Mouse (Mus musculus) heart, adult 18-20 months (tissue): ENCODE results near the gene Slc22a23. TPM values are rescaled to one million over a fixed set of nuclear protein-coding genes. Genes with fewer than 3 reads are reported as not detected.

Source experiments
- DNase-seq, 2 experiments: peaks; one replicate each; pipeline ENCODE4 v3.0.0; 2021 to 2022; ENCODE audit warnings: mixed read lengths in 1 of 2
- total RNA-seq, 2 experiments: library from RNA; stranded (reverse); gene quantifications; 2 replicates each; pipeline ENCODE4 v1.2.3; 2021

The Slc22a23 gene
- total RNA-seq, 2 experiments from 2014 or later = 10.3 to 13.7 TPM

DNA sequence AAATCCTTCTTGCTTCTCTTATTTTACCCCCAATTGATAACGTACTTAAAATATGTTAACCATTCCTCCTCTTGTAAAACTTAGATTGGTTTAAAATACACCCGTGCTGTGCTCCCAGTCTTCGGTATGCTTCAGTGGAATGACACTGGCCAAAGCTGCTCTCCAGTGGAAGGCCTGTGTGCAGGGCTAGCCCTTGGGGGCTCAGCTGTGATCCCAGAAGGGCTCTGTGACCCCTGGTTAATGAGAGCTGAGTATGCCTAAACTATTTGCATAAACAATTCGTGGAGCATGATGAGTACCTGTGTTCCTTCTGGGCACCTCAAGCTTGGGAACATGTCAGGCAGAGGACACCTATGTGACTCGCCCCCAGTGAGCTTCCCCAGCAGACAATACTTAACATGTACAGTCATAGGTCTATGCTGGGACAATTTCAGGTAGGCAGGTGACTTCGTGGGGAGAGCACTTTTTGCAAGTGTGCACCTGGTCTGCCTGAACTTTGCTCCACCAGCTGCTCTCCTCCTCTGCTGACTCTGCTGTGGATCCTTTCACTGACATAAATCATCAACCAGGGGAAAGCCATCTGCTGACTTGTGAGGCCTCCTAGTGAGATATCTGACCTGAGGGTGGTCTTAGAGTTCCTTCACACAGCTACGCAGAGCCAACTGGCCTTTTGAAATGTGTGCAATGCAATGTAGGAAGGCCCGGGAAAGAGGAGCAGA lies 77.9 kb downstream of the Slc22a23 start:
- no peak for DNase-seq

DNA sequence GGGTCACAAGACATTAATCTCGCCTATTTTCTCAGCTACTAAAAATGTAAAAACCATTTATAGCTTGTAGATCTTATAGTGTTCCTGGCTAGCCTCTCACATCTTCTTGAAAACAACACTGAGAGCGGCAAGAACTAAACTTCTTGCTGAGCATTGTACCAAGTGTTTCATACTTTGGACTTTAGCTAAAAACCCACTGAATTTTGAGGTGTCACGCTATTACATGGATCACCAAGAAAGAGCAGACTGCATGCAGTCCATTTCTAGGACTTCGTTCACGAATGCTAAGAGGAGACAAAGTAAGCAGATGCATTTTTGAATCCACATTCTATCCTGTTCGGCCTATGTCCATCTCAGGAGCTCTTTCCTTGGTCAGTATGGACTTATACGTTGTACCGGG lies 78.9 kb downstream of the Slc22a23 start:
- no peak for DNase-seq

DNA sequence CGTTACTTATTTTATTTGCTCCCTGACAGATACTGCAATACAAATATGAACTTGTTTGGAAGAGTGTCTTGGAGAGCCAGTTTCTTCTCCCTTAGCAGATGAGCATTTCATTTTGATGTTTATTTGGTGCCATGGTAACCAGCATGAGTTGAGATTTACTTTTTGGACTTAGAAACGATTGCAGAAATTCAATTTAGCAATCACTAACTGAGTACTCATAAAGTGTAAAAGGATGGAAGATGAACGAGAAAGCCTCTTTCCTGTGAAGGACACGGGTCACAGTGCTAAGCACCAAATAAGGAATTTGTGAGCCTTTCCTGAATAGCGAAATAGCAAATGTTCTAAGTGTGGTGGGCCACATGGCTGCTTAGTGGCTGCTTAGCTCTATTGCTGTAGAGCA lies 79.4 kb downstream of the Slc22a23 start:
- DNase-seq = no peak

DNA sequence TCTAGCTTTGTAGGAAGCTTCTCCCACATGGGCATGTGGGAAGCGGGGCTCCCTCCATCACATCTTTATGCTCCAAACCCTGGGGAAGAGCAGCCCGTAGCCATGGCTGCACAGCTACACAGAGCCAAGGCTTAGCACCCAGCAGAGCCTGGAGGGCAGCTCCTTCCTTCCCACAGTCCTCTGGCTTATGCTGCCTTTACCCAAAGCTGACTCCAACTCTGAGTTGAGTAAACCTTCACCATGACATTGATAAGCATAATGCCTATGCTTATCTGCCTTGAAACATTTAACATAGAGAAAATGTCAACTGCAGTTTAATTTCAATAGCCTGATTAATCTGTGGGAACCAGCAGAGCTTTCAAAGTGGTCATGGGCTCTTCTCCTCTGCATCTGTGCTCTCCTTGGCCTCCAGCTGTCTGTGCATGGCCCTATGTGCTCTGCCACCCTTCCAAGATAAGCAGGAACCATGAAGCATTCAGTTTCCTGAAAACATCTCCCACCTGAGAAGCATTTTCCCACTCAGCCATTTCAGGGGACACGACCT lies 79.9 kb downstream of the Slc22a23 start:
- no peak for DNase-seq

DNA sequence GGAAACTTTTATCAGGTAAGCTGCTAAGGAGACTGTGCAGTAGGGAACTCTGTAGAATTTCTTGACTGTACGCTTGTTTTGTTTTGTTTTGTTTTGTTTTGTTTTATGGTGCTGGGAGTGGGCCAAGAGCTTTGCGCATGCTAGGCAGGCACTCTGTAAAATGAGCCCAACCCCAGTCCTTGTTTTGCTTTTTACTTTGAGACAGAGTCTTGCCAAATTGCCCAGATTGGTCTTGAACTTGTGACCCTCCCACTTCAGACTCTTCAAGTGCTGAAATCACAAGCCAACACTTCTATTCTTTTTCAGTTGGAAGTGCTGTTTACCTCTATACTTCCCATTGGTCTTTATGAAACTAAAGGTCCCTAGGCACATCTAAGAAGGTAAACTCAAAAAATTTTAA lies 80.5 kb downstream of the Slc22a23 start:
- DNase-seq = no peak

DNA sequence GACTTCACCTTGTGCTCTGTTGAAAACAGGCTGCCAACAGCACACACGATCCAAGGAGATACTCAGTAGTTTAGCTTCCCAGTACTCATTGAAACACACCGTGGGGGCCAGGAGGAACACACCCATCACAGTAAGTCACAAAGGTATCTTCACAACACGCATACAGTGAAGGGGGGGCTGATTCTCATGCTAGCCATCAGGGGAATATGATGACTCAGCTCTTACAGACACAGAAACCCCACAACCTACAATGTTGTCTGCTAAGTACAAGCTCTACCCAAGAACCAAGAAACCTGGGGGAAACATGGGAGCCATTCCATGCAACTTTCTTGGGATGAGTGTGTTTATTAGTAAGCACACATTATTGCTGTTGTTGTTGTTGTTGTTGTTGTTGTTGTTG lies 86.2 kb downstream of the Slc22a23 start:
- DNase-seq = no peak

DNA sequence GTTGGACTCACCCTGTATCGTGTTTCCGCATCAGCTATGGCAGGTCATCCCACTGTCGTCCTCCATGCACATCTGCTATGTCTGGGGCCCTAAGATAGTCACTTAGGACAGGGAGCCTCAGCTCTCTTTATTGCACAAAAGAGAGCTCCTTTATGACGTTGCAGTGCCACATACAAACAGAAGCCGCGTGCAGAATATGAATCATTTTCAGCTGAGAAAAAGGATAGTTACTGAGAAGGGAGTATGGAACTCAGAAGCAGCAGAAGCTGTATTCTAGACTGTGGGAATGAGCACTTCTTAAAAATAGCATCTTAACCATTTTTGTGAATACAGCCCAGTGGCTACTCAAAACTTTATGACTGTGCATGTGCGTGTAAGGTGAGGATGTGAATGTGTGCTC lies 87.8 kb downstream of the Slc22a23 start:
- no peak for DNase-seq

DNA sequence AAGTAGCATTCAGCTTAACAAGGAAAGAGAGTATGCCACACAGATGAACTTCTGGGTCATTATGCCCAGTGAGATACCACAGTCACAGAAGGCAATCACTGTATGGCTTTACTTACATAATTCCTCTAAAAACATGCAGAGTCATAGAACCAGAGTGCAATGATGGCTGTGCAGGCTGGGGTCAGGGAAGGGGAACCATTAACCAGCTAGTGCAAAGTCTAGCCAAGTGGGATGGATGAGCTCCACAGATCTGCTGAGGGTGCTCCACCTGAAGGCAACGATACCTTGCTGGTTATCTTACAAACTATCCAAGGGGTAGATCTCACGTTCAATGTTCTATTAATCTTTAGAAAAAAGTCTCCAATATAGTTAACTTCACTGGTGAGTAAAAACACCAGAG lies 88.3 kb downstream of the Slc22a23 start:
- DNase-seq = no peak

DNA sequence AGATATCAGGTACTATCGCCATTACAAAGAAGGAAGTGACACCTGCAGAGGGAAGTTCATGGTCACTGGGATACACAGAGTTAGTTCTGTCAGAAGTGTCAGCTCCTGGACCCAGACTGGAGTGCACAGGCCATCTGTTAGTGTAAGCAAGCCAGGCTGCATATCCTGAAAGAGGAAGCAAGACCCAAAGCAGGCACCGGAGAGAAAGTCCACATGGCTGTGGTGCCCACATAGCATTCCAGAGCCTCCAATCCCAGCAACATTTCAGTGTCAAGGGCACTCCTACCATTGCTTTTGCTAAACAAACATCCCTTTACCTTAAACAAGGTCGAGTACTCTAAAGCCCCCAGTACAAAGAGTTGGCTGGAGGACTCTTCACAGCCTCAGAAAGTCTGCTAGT lies 89.7 kb downstream of the Slc22a23 start:
- DNase-seq = peak; percentile 19 to 35

DNA sequence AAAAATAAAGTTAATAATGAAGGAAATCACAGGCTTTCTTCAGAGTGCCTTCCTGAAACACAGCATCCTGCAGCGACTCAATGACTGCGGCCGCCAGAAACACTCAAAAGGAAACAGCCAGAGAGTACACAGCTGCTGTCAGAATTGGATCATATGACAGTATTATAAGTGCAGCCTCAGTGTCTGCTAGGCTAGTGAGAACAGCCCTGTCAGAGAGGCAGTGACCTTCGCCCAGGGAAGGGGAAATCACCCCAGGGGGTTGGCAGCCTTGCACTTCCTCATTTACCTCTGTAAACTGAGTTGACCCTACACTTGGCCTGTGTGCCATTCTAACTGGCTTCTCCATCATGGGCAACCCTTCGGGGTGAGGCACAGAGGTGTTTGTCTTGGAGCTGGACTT lies 90.3 kb downstream of the Slc22a23 start:
- peak; percentile 49 to 73 for DNase-seq

DNA sequence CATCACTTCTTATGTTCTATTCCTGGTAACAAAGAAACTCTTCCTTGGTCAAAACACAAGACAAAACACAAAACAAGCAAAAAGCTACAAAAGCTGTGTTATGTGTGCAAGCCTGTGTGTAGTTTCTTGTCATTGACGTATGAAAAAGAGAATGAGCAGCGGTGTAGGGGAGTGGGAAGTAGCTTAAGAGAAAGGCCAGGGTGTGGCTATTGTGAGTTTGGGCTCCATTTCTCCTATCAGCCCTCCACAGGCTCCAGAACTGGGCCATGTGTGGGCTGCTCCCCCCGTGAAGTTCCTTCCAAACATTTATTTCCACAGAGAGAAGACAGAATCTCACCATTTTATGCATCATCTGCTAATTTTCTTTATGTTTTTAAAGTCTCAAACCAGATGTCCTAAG lies 91.2 kb downstream of the Slc22a23 start:
- no peak for DNase-seq

DNA sequence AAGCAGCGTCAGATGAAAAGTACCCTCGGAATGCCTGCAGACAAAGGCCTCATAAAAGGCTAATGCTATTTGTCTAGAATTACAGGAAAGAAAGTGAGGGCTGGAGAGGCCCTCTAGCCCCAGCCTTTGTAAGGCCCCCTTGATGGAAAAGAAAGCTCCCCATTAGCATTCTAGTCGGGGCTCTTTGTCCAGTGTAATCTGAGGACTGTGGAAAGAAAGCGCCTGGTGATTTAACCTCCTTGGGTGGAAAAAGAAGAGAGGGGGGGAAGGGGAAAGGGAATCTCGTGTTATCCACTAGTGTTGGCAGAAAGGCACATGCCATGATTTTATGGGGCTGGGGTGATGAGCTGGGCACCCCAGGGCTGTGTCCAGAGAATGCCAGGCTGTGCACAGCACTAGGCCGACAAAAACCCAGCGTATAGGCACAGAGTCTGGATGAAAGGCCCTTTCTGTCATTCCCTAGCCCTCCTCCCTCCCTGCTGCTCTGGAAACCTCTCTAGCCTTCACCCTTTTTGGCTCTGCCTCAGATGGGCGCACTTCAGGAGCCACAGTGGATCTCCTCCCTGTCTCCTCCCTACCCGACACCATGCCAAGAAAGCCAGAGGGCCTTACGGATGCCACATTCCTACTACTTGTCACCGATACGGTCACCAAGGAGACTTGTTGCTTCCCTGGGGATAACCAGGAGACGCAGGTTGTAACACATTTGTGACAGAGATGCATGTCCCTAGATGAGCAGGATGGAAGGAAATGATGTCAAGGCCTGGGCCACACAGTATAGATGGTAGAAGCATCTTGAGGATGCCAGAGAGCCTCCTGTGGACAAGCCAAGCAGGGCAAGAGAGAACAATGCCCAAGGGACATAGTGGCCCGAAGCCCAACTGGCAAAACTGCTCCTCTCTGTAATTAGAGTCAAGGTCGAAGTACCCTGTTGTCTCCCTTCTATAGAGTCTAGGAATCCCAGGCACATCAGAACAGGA lies 95.8 kb downstream of the Slc22a23 start:
- DNase-seq = peak in 1 of 2 experiments; percentile 27

DNA sequence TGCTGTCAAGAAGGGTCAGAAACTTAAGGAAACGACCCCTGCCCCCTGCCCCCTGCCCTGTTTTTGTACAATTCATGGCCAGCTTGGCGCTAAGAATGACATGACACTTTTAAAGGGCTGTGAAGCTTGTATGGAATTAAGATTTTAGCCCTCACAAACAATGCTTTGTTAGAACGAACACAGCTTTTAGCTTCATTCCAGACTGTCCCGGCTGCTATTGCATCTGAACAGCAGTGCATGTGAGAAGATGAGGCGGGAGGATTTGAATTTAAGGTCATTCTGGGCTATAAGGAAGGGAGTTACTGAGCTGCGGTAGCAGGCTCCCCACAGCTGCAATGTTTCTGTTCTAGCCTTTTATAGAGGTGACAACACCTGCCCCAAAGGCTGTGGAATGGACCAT lies 96.9 kb downstream of the Slc22a23 start:
- no peak for DNase-seq

DNA sequence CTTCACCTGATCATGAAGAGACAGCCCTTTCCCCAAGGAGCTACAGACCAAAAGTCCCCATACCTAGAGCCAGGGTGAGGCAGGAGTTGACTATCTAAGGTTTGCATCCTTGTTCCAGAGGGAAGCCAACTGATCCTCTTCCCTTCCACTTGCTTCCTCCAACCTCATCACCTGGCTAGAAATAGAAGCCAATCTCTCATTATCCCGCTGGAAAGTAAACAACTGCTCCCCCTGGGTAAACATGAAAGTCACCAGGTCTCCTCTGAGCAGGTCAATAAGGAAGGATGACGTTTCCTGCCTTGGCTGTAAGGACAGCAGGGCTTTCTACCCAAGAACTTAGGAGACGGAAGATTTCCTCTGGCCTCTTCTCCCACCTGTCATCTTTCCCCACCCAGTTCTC lies 98.2 kb downstream of the Slc22a23 start:
- no peak for DNase-seq

DNA sequence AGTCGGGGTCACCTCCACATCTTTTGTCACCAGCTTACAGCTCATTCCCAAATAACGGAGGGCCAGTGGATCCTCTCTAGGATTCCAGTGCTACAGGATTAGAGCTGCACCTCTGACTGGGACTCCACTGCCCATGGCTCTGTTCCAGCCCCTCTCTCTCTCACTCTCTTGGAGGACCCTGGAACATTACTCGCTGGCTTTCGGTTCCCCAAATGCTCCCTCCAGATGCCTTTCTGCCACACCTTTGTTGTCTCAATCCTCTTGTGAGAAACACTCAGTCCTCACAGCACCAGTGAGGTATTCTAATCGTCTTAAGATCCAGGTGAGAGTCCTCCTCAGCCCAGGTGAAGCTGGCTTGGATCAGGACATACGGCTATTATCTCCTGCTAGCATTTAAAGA lies 99.8 kb downstream of the Slc22a23 start:
- no peak for DNase-seq

DNA sequence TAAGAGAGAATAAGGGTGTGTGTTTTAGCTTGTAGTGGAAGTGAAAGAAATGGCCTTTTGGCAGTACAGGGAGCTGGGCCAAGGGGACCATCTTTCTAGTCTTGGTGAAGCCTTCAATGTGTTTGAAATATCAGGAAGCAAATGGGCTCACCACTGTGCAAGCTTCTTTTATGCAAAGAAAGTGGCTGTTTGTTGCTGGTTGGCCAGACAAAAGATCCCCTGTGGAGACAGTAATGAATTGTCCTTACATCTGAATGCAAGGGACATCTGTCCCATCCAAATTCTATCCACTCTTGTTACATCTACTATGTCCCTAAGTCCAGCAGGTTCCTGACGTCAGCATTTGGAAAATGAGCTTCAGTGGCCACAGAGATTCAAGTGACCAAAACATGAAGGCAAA lies 100.8 kb downstream of the Slc22a23 start:
- no peak for DNase-seq

DNA sequence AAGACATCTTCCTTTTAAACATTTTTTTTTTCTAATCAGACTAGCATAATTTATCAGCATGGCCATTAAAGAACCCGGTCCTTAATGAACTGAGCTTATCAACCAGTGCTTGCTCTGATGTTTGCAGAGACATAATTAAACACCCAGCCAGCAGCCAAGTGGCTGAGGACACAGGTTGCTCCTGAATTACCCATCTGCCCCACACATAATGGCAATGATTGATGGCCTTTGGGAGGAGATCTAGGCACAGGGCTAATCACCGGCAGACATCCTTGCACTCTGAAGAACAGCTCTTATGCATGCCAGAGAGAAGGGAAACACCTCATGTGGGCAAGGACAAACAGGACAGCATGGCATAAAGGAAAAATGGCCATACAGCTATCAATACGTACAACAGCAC lies 102.8 kb downstream of the Slc22a23 start:
- no peak for DNase-seq

DNA sequence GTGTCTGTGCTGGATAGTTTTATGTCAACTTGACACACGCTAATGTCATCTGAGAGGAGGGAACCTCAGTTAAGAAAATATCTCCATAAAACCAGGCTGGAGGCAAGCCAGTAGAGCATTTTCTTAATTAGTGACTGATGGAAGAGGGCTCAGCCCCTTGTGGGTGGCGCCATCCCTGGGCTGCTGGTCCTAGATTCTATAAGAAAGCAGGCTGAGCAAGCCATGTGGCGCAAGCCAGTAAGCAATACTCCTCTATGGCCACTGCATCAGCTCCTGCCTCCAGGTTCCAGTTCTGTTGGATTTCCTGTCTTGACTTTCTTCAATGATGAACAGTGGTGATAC lies 104.9 kb downstream of the Slc22a23 start:
- no peak for DNase-seq

DNA sequence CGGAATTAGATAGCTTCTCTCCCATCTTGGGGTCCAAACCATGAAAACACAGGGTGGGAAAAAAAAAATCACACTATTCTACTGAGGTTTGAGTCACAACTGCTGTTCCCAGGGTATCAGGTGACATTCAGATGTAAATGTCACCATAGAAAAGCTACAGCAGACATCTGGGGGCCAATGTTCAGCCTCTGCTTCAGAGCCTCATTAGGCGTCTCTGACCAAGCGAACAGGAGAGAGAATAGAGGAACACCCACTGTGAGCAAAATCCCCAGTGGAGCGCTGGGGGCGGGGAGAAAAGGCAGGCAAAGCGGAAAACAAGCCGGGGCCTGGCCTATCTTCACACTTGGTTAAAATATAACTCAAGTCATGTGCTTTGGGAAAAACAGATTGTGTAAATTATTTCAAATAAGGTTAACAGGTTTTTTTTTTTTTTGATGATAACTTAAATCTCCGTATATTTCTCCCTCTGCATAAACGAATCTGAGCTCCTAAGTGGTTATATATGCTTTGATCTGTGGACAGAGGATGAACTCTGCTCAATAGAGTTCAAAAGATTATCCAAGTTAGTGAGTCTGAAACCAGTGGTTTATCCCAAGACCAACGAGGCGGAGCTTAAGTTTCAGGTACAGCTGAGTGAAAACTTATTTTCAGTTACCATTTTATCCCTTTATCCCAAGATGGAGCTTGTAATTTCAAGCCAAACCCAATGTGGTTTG lies 105.5 kb downstream of the Slc22a23 start:
- no peak for DNase-seq

DNA sequence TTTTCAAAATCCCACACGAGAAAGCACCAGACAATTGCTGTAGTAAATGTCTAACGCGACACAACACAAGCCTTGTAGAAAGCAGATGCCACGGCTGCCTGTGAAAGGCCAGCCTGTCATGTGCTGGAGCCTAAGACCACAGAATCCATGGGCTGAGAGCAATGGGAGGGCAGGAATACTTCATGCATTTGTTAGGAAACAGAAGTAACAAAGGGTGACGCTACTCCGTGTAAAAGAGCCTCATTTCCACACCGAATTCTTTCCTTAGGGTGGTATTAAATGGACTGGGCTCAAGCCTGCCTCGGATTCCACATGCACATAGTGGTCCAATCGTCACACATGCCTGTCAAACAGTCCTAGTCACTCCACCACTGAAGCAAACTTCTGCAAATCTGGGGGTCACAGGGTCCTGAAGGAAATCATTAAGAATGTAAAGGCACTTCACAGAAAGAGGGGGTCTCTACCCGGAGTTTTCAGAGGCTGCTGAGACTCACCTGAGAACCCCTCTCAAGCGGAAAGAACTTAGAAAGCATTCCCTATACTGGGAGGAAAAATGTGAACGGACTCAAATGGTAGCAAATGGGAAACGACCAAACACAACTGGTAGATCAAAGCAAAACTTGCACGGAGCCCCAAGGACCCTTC lies 106.2 kb downstream of the Slc22a23 start:
- no peak for DNase-seq

DNA sequence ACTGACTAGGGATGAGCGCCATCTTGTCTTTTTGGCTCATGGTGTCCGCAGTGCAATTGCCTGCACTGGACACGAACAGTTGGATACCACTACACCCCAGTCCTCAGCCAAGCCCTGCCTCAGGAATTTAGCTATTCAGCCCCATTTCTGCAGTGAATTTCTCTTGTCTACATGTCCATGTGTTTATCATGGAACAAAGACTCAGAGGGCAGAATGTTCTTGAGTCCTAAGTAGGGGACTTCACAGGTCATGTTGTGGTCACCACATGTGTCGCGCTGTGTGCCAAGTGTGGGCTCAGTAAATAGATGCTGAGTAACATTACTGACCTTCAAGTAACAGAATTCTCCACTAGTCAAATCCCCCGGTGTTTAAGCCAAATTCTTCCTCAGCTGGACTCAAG lies 109.9 kb downstream of the Slc22a23 start:
- no peak for DNase-seq

DNA sequence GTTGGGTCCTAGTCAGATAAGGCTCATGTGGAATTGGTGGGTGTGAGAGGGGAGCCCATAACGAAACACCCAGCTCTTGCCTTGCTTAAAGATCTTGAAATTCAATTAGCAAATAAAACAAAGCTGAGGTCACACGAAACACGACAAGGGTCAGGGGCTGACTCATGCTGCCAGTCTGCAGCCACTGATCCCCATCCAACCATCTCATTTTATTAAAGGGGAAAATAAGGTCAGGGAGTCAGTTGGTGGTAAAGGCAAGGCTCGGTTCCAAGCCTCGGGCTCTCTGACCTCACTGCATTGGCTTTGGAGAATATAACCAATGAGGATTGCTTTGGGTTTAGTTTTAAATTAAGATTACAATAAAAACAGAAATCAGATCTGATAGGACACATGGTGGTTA lies 110.5 kb downstream of the Slc22a23 start:
- DNase-seq = no peak
